Mouse (Mus musculus) layer of hippocampus, adult 8-10 months (tissue): ENCODE data around the gene 4930539E08Rik. TPM values are rescaled to one million over a fixed set of nuclear protein-coding genes. Genes with fewer than 3 reads are reported as not detected.

Source experiments
- DNase-seq, 2 experiments: peaks; one replicate each; pipeline ENCODE4 v3.0.0; 2022; ENCODE audit warnings: low spot score in 2 of 2
- total RNA-seq, 4 experiments: library from RNA; stranded (reverse); gene quantifications; 2 replicates each; pipeline ENCODE4 v1.2.4; 2022

4930539E08Rik gene
- total RNA-seq, 4 experiments from 2014 or later, result 3.2 to 6.4 (median 4.9) TPM

GRCm38 (mm10) chr17:28896095-28896780, 18.9 kb downstream of the 4930539E08Rik start:
- DNase-seq, result no peak

- no peak for DNase-seq
Observed at GRCm38 (mm10) chr17:28895217-28895875, 19.8 kb downstream of the 4930539E08Rik start.

GRCm38 (mm10) chr17:28894050-28894767, 20.9 kb downstream of the 4930539E08Rik start:
- no peak for DNase-seq

- no peak for DNase-seq
Observed at GRCm38 (mm10) chr17:28886266-28886665, 28.9 kb downstream of the 4930539E08Rik start.

- DNase-seq, result no peak
Observed at GRCm38 (mm10) chr17:28885231-28885630, 29.9 kb downstream of the 4930539E08Rik start.

- DNase-seq, result no peak
Observed at GRCm38 (mm10) chr17:28883941-28884516, 31.1 kb downstream of the 4930539E08Rik start.

- DNase-seq, result no peak
Observed at GRCm38 (mm10) chr17:28882810-28883209, 32.3 kb downstream of the 4930539E08Rik start.

- DNase-seq, result peak in 1 of 2 experiments; percentile 42
Observed at GRCm38 (mm10) chr17:28882316-28882715, 32.8 kb downstream of the 4930539E08Rik start.

- peak; percentile 46 to 73 for DNase-seq
Observed at GRCm38 (mm10) chr17:28879931-28880391, 35.2 kb downstream of the 4930539E08Rik start.

- peak in 1 of 2 experiments; percentile 39 for DNase-seq
Observed at GRCm38 (mm10) chr17:28876821-28877220, 38.3 kb downstream of the 4930539E08Rik start.

- no peak for DNase-seq
Observed at GRCm38 (mm10) chr17:28876331-28876730, 38.8 kb downstream of the 4930539E08Rik start.

- peak; percentile 68 for DNase-seq
Observed at GRCm38 (mm10) chr17:28875316-28875715, 39.8 kb downstream of the 4930539E08Rik start.

GRCm38 (mm10) chr17:28874825-28875224, 40.3 kb downstream of the 4930539E08Rik start:
- DNase-seq, result peak in 1 of 2 experiments; percentile 18

- DNase-seq, result no peak
Observed at GRCm38 (mm10) chr17:28874216-28874615, 40.9 kb downstream of the 4930539E08Rik start.

GRCm38 (mm10) chr17:28872322-28872721, 42.8 kb downstream of the 4930539E08Rik start:
- DNase-seq, result no peak

GRCm38 (mm10) chr17:28871831-28872230, 43.3 kb downstream of the 4930539E08Rik start:
- no peak for DNase-seq

GRCm38 (mm10) chr17:28870435-28870834, 44.7 kb downstream of the 4930539E08Rik start:
- no peak for DNase-seq

GRCm38 (mm10) chr17:28869412-28870110, 45.6 kb downstream of the 4930539E08Rik start:
- DNase-seq, result peak; percentile 75 to 77

GRCm38 (mm10) chr17:28867381-28867780, 47.7 kb downstream of the 4930539E08Rik start:
- no peak for DNase-seq

- no peak for DNase-seq
Observed at GRCm38 (mm10) chr17:28866921-28867320, 48.2 kb downstream of the 4930539E08Rik start.

GRCm38 (mm10) chr17:28864464-28864863, 50.7 kb downstream of the 4930539E08Rik start:
- no peak for DNase-seq
